Mouse (Mus musculus): Measurements from ENCODE around the gene Serpina3f. TPM values are rescaled to one million over a fixed set of nuclear protein-coding genes. Genes with fewer than 3 reads are reported as not detected.
"Not testable (repeated sequence)": the region's sequence is repeated elsewhere in the genome, so short reads cannot be mapped to it uniquely, and the experiment has no call there.

The Serpina3f gene
- polyA plus RNA-seq, 2 experiments: 0.05 TPM; not detected in 1

DNA sequence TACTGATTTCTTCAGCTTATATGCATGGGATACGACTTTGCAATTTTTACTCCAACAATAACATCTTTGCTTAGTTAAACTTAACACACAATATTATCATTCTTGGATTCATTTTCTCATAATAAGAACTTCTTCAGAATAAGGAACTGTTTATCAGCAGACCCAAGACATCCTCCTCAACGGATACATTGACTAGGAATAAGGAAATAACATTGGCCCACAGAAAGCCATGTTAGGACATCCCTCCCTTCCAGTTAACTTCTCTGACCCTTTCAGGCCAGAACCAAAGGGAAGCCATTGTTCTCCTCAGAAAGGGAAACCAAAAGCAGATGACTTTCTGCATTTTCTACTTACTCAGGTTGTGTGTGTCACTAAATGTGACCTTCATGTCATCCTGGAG, 16.4 kb downstream of the Serpina3f start:
- 75% methylated on average over 2 of the region's 2 CpGs for WGBS
- H3K27me3 ChIP-seq (ENCODE audit: control insufficient read depth, insufficient read depth, low read length): no peaks in the 10 kb centered on the region
- H3K4me3 ChIP-seq (replicated peaks; ENCODE audit: low read length): no peak overlapping the region
- H3K4me2 ChIP-seq (replicated peaks; ENCODE audit: low read depth, low read length, severe bottlenecking): no peak overlapping the region
- no peaks in the 10 kb centered on the region for H3K36me3 ChIP-seq (ENCODE audit: control insufficient read depth, insufficient read depth, low read length)
- no peaks in the 10 kb centered on the region for H3K4me1 ChIP-seq (ENCODE audit: control insufficient read depth, insufficient read depth, low read length)
- H3K9me3 ChIP-seq (ENCODE audit: control insufficient read depth, low read length): no peaks in the 10 kb centered on the region
- ATAC-seq (ENCODE audit: low FRiP score, low read depth): no peak
- H3K27ac ChIP-seq (replicated peaks; ENCODE audit: low read depth, low read length): no peak overlapping the region
- no peak for DNase-seq (ENCODE audit: low spot score)
- no peak for TF ChIP-seq POLR2A (IDR thresholded peaks at IDR 0.05; ENCODE audit: borderline replicate concordance, extremely low read depth, insufficient read depth, insufficient read length)
- H3K9ac ChIP-seq (ENCODE audit: low read depth, low read length, severe bottlenecking): no peak overlapping the region

DNA sequence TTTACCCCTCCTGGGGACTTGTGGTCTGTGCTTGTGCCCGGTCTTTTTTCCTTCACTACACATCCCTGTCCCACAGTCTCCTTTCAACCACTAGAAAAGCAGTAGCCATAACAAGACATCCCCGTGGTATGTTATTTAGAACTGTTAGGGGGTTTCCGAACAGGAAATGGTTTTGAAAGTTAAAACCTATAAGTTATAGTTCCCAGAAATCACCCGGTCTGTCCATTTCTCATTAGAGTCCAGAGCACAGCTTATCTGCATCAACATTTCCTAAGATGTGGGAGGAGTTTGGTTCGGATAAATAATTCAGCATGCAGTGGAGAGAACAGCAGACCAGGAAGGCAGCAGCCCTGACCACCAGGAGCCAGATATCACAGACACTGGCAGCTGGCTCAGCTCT, 21.6 kb downstream of the Serpina3f start, which contains the start of gene Serpina3g:
Gene Serpina3g, plus strand, starts transcription at position 331 of the 400 bp plus-strand sequence.
- Histone ChIP-seq H3K9me3 (ENCODE audit: control insufficient read depth, low read length) (no peaks in the 10 kb centered on the region), H3K4me1 (ENCODE audit: control insufficient read depth, insufficient read depth, low read length) (no peaks in the 10 kb centered on the region), H3K9ac (ENCODE audit: low read depth, low read length, severe bottlenecking) (no peak within 1 kb of the TSS), H3K27me3 (ENCODE audit: control insufficient read depth, insufficient read depth, low read length) (no peaks in the 10 kb centered on the region), H3K4me3 (replicated peaks; ENCODE audit: low read length) (no peak within 1 kb of the TSS), H3K36me3 (ENCODE audit: control insufficient read depth, insufficient read depth, low read length) (no peaks in the 10 kb centered on the region), H3K27ac (replicated peaks; ENCODE audit: low read depth, low read length) (no peak within 1 kb of the TSS), H3K4me2 (replicated peaks; ENCODE audit: low read depth, low read length, severe bottlenecking) (no peak within 1 kb of the TSS)
- 52% methylated on average over 5 of the region's 5 CpGs for WGBS
- TF ChIP-seq POLR2A (IDR thresholded peaks at IDR 0.05; ENCODE audit: borderline replicate concordance, extremely low read depth, insufficient read depth, insufficient read length): no peak
- DNase-seq (ENCODE audit: low spot score) (no peak), ATAC-seq (ENCODE audit: low FRiP score, low read depth) (no peak)

DNA sequence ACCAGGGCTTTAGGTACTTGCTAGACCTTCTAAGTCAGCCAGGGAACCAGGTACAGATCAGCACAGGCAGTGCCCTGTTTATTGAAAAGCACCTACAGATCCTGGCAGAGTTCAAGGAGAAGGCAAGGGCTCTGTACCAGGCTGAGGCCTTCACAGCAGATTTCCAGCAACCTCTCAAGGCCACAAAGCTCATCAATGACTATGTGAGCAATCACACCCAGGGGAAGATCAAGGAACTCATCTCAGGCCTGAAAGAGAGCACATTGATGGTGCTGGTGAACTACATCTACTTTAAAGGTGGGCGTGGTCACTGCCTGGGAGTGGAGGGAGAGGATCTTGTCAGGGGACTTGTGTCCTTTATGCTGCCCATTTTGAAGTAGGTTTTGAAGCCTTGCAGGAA, 23.7 kb downstream of the Serpina3f start:
- 89% methylated on average over 1 of the region's 1 CpGs for WGBS
- H3K4me1 ChIP-seq (ENCODE audit: control insufficient read depth, insufficient read depth, low read length); H3K9me3 ChIP-seq (ENCODE audit: control insufficient read depth, low read length); H3K27me3 ChIP-seq (ENCODE audit: control insufficient read depth, insufficient read depth, low read length); DNase-seq (ENCODE audit: low spot score); H3K4me3 ChIP-seq (replicated peaks; ENCODE audit: low read length); H3K9ac ChIP-seq (ENCODE audit: low read depth, low read length, severe bottlenecking); H3K4me2 ChIP-seq (replicated peaks; ENCODE audit: low read depth, low read length, severe bottlenecking); H3K36me3 ChIP-seq (ENCODE audit: control insufficient read depth, insufficient read depth, low read length); ATAC-seq (ENCODE audit: low FRiP score, low read depth); H3K27ac ChIP-seq (replicated peaks; ENCODE audit: low read depth, low read length): not testable (repeated sequence)

DNA sequence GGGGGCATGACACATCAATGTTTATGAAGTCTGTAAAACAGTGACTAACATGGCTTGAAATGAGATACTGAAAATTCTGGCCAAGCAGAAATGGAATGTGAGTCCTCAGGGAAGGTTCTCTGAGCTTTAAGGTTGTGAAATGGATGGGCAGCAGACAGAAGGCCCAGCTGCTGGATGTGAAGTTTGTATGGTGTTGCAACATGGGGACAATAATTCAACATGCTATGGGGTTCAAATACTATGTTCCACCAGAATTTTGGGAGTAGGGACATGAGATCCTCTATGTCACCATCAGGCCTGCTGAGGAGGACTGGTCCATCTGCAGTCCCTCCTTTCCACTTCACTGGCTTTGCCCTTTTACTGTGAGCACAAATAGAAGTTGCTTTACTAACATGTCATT, 29.0 kb downstream of the Serpina3f start:
- DNase-seq (ENCODE audit: low spot score) (no peak), ATAC-seq (ENCODE audit: low FRiP score, low read depth) (no peak)
- H3K9ac ChIP-seq (ENCODE audit: low read depth, low read length, severe bottlenecking): no peak overlapping the region
- no peak for TF ChIP-seq POLR2A (IDR thresholded peaks at IDR 0.05; ENCODE audit: borderline replicate concordance, extremely low read depth, insufficient read depth, insufficient read length)
- no peak overlapping the region for H3K4me2 ChIP-seq (replicated peaks; ENCODE audit: low read depth, low read length, severe bottlenecking)
- H3K4me1 ChIP-seq (ENCODE audit: control insufficient read depth, insufficient read depth, low read length): no peaks in the 10 kb centered on the region
- H3K36me3 ChIP-seq (ENCODE audit: control insufficient read depth, insufficient read depth, low read length): no peaks in the 10 kb centered on the region
- H3K4me3 ChIP-seq (replicated peaks; ENCODE audit: low read length): no peak overlapping the region
- no peak overlapping the region for H3K27ac ChIP-seq (replicated peaks; ENCODE audit: low read depth, low read length)
- no peaks in the 10 kb centered on the region for H3K9me3 ChIP-seq (ENCODE audit: control insufficient read depth, low read length)
- H3K27me3 ChIP-seq (ENCODE audit: control insufficient read depth, insufficient read depth, low read length): no peaks in the 10 kb centered on the region

DNA sequence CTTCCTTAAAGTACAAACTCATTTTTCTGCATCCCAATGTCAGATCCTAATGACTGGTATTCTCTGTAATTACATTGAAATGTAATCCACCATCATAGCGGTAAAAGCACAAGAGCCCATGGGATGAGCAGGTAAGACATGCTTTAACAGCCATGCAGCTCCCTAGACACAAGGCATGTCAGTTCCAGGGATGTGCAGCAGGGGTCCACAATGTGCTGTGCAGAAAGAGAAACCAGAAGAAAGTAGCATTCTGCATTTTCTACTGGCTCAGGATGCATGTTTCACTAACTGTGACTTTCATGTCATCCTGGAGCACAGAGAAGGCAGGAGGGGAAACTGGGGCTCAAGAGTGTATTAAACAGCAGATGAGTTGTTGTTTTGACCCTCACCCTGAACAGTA, 30.7 kb downstream of the Serpina3f start:
- H3K9me3 ChIP-seq (ENCODE audit: control insufficient read depth, low read length): no peaks in the 10 kb centered on the region

DNA sequence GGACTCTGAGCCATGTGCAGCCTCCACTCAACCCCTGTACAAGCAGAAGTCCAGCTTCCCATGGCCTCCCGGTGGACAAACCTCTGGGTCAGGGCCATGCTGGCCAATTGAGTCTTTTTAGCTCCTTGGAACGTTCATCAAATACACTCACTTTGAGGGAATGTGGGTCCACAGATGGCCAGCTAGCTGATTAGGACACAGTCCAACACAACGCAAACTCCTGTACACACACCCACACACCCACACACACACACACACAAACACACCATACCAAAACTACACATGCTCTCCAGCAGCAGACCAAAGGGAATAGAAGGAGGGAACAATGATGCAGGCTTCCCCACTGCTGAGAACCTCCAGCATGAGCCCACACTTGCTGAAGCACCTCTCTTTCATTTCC, 31.3 kb downstream of the Serpina3f start:
- no peak for DNase-seq (ENCODE audit: low spot score)
- Histone ChIP-seq H3K36me3 (ENCODE audit: control insufficient read depth, insufficient read depth, low read length) (no peaks in the 10 kb centered on the region), H3K4me2 (replicated peaks; ENCODE audit: low read depth, low read length, severe bottlenecking) (no peak overlapping the region)

More for the DNA sequence above, 30.7 kb downstream of the Serpina3f start:
- TF ChIP-seq POLR2A (IDR thresholded peaks at IDR 0.05; ENCODE audit: borderline replicate concordance, extremely low read depth, insufficient read depth, insufficient read length): no peak
- no peak overlapping the region for H3K4me2 ChIP-seq (replicated peaks; ENCODE audit: low read depth, low read length, severe bottlenecking)
- no peak for ATAC-seq (ENCODE audit: low FRiP score, low read depth)
- no peak for DNase-seq (ENCODE audit: low spot score)
- H3K4me3 ChIP-seq (replicated peaks; ENCODE audit: low read length): no peak overlapping the region
- H3K9ac ChIP-seq (ENCODE audit: low read depth, low read length, severe bottlenecking): no peak overlapping the region
- H3K27ac ChIP-seq (replicated peaks; ENCODE audit: low read depth, low read length): no peak overlapping the region
- no peaks in the 10 kb centered on the region for H3K4me1 ChIP-seq (ENCODE audit: control insufficient read depth, insufficient read depth, low read length)
- H3K36me3 ChIP-seq (ENCODE audit: control insufficient read depth, insufficient read depth, low read length): no peaks in the 10 kb centered on the region
- WGBS: 74% methylated on average over 1 of the region's 1 CpGs
- no peaks in the 10 kb centered on the region for H3K27me3 ChIP-seq (ENCODE audit: control insufficient read depth, insufficient read depth, low read length)

More for the DNA sequence above, 31.3 kb downstream of the Serpina3f start:
- WGBS: 63% methylated on average over 3 of the region's 3 CpGs
- no peak for ATAC-seq (ENCODE audit: low FRiP score, low read depth)
- Histone ChIP-seq H3K9ac (ENCODE audit: low read depth, low read length, severe bottlenecking) (no peak overlapping the region), H3K4me1 (ENCODE audit: control insufficient read depth, insufficient read depth, low read length) (no peaks in the 10 kb centered on the region), H3K4me3 (replicated peaks; ENCODE audit: low read length) (no peak overlapping the region), H3K27me3 (ENCODE audit: control insufficient read depth, insufficient read depth, low read length) (no peaks in the 10 kb centered on the region), H3K27ac (replicated peaks; ENCODE audit: low read depth, low read length) (no peak overlapping the region), H3K9me3 (ENCODE audit: control insufficient read depth, low read length) (no peaks in the 10 kb centered on the region)
- TF ChIP-seq POLR2A (IDR thresholded peaks at IDR 0.05; ENCODE audit: borderline replicate concordance, extremely low read depth, insufficient read depth, insufficient read length): no peak
